Mouse (Mus musculus) thymus, postnatal 36 days (tissue): ENCODE data around the gene Eomes.

Experiments used
- DNase-seq, 2 experiments: peaks; one replicate each; pipeline ENCODE4 v3.0.0; 2022; ENCODE audit warnings: mixed read lengths in 2 of 2

The Eomes gene

DNA sequence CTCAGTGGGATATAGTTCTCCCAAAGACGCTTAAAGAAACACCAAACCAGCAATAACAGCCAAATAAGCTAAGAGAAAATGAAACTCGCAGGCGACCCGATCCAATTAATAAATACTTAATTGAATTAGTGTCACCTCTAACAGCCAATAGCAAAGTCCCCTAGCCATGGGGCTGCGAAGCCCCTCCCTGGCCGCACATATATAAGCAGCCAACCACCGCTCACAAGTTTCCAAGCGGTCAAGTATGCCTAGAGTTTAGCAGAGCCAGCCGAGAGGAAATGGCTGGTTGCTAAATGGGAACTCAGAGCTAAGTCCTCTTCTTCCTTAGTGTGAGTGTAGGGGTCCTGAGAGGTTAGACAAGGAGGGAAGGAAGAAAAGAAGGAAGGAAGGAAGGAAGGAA, at the start of gene Eomes:
Gene Eomes, plus strand, starts transcription at position 252 of the 400 bp plus-strand sequence.
- DNase-seq: no peak

DNA sequence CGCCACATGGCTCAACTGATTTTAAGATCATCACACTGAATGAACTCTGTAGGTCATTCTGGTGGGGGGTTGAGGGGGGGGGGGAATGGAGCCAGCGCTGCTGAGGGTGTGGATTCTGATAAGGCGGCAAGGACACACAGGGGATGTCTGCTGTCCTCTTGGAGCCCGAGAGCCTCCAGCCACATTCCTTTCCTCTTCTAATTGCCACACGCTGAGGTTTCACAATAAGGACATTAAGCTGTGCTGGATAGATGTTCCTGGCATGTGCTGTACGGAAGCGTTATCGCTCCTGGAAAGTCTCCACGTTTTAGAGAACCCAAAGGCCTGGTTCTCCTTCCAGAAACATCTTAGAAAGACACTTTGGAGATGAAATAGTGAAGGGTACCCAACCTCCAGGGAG, 33.2 kb upstream of the Eomes start:
- no peak for DNase-seq

DNA sequence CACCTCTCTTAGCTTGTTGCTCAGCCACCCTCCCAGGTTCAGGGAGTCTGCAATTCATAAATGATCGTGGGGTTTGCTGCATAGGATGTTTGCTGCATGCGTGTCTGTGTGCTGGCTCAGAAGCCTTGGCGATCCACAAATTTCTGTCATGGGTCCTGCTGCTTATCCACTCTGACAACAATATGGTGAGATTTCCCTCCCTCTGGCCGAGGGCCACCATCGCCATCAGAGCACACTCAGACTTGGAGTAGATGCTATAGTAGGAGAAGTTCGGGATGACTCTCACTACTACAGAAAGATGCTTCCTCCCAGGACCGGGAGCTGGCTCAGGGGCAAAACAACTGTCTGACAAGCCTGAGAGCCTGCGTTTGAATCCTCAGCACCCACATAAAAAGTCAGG, 28.7 kb upstream of the Eomes start:
- no peak for DNase-seq

DNA sequence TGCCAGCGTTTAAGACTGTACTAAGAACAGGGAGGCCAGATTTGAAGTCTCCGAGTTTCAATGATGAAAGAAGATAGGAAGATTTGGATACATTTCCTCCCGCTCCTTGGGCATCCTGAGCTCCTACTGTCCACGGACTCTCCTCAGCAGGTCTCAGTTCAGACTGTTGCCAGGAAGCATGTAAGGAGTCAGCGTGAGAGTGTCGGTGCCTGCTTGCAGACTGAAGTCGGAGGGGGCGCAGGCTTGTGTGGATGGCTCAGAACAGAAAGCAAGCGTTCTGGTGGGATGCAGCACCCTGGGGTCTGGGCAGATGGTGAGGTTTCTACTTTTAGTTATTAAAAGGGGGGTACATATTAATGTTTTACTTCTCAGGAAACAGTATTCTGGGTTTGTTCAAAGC, 24.6 kb upstream of the Eomes start:
- no peak for DNase-seq

DNA sequence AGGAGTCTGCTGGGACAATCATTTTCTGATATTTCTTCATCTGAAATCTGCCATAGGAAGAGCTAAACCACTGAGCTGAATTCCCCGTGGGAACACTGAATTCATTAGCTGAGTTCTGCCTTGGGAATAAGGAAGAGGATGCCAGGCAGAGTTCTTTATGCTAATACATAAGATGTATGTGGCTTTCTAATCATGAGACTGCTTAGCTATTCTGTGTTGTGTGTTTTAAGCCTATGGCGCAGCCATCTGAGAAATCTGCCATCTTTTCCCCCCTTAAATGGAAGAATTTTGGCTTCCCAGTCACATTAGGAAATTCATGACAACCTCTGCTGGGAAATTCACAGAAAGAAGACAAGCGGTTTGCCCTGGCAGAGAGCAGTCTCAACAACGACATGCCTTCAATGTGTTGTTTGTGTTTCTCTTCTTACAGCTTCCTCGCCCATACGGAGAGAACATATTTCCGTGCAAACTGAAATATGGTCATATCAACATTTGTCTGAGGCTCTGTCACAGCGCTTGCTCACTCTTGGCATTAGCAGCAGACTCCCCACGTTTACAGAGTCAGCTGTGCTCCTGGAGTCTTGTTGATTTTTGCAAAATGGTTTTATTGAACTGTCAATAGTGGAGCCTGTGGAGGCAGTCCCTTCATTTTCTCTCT, 22.7 kb upstream of the Eomes start:
- no peak for DNase-seq

DNA sequence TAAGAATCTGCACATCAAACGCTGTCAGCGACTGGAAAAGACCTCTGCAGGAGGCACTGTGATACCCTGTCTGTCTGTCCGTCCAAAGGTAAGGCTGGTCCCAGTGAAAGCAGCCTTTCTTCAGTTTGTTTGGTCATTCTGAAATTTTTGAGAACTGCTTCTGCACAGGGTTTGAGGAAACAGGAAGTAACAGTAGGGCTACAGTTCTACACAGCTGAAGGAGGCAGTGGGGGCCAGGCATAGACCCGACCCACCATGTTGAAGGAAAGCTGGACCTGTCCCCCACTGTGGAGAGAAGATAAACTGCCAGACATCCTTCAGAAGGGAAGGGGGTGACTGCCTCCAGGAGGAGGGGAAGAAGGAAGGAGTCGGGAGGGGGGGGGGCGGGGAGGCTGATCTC, 21.6 kb upstream of the Eomes start:
- DNase-seq: no peak

DNA sequence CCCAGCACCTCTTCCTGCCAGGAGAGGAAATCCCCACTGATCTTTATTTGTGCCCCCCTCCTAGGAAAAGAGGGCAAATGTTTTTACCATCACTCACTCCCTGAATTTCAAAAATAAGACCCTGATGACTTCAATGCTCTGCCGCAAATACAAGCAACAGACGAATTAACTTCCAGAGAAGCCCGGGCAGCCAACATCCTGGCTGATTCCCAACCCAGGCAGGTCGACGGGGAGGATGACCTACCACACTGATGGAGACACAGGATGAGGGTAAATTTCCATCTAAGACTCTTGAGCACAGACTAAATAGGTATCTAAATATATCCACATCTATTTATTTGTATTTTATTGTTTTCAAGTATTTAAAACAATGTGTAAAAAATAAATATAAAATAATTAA, 20.0 kb upstream of the Eomes start:
- DNase-seq: no peak

DNA sequence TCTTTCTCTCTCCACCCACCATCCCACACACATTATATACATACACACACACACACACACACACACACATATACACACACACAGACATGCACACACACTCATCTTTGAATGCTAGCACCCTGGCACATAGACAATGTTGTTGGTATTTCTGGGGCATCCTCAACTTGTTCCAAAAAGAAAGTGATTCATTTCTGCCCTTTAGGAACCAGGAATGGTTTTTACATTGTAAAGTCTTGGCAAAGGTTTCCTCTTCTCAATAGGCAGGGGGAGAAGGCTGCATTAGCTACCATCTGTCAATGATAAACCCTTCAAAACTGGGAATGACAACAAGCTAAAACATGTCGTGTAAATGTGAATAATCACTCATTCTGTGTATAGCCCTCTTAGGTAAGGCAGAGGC, 14.0 kb upstream of the Eomes start:
- no peak for DNase-seq

DNA sequence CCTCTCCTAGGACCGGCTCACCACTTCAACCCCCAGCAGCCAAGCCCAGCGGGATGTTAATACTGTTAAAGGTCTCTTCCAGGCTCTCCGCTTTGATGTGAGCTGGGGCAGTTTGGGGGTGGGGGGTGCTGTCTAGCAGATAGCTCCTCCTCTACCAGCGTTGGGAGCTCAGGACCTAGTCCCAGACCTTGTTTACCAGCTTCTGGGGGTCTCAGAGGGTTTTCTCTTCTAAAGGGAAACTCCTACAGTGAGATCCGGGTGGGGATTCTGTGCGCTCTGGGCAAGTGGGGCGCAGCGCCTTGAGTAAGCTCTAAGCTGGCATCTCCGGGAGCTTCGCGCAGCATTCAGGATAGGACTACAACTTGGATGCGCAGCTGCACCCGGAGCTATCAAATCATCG, 9.7 kb upstream of the Eomes start:
- DNase-seq: no peak

DNA sequence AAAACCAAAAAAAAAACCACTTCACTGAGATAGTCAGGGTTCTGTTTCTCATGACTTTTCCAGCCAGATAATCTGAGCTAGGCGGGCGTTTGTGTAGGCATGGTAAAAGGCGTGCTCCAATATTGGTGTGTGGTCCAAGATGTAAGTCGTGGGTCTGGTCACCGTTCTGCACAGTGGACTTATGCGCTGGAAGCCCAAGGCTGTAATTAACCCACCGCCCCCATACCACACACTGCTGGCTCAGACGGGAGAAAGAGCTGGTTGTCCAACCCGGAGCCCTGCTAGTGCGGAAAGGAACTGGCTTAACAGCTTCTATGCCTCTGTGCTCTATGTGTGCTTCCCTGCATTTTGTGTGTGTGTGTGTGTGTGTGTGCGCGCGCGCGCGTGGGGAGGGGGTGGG, 8.7 kb upstream of the Eomes start:
- DNase-seq: no peak

DNA sequence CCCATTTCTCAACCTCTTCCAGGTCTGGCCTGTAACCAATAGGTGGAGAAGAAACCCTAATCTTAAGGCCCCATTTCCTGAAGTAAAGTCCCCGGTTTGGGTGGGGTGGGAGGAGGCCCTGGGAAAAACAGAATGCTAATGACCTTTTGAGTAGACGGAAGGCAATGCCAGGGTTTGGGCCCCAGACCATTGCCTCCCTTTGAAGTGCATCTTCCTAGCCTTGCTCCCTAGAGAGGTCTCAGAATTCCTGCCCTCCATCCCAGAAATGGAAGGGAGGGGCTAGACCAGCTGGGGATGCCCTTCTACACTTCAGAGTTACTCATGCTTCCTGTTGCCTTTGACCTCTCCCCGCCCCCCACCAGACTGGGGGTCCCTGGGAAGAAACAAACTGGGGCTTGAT, 6.7 kb upstream of the Eomes start:
- no peak for DNase-seq

DNA sequence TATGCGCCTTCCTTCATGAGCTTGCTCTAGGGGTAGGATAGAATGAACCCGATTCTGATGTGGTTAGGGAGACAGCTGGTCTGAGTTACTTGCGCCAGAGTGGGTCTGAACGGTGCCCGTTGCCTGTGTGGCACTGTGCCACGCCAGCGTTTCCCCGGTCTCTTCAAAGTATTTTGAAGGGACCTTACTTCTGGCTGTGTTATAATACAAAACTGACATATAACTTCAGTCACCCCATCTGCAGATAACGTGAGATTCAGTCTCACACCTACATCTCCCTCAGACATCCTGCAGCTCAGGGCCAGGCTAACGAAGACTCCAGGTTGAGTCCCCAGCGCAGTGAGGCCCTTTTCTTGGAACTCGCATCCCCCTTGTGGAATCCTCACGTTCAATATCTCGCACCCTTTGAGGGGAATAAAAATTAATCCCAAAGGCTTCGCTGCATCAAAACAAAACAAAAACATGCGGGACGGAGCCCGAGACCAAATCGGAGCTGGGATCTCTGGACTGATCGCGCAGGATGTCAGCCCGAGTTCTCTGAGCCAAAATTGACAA, 1.7 kb upstream of the Eomes start:
- no peak for DNase-seq

DNA sequence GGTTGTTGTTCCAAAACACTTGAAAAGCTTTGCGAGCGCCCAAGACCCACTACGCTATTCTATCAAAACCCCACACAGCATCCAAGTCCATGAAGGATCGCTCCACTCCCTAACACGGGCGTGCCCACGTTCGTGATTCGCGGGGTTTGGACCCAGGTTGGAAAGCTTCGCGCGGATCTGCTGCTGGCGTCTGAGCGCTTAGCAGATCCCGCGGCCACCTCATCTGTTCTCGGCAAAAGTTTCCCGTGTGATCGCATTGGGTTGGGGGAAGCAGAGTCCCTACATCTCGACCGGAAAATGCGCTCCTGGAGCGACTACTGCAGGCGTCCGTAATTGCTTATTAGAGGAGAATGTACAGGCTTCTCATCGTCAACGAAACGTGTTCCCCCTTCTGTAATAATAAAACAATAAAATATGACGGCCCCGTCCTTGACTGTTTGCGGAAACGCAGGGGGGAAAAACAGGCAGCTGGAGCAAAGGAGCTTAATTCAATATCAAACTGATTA, 1.2 kb upstream of the Eomes start:
- no peak for DNase-seq

DNA sequence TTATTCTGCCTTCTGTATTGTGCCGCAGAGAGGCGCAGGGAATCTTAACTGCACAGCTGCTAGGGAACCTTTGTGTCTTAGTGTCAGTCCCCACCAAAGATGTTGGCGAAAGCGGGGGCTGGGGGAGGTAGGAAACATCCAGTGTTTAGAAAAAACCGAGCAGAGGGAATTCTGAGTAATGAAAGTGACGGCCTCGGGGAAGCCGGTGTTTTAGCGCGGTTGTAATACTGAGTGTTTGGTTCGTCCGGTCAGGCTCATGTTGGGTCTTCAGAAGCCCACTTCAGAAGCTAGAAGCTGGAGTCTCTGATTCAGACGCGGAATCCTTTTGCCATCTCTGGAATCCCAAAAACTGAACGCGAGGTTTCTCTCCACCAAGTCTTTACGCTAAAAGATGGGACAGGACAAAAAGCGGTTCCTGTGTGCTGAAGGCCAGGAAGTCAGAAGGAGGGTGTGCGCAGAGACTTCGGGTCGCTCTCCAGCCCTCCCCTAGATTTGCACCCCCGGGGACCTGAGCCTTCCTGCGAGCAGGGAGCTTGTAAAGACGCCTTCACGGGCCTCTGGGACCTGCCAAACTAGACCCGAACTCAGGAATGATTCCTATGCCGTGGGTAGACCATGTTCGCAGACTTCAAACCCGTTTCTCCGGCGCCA, 606 bp upstream of the Eomes start:
- no peak for DNase-seq

DNA sequence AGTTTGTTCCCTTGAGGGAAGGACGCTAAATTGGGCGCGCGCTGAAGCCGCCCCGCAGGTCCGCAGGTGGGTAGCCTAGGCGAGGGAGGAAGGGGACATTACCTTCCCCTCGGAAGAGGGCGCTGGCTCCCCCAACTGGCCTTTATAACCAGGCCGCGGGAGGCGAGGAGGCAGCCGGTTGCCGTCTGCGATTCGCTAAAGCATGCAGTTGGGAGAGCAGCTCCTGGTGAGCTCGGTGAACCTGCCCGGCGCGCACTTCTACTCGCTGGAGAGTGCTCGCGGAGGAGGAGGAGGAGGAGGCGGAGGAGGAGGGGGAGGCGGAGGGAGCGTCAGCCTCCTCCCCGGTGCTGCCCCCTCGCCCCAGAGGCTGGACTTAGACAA, 436 bp downstream of the Eomes start:
- peak; percentile 38 to 50 for DNase-seq

DNA sequence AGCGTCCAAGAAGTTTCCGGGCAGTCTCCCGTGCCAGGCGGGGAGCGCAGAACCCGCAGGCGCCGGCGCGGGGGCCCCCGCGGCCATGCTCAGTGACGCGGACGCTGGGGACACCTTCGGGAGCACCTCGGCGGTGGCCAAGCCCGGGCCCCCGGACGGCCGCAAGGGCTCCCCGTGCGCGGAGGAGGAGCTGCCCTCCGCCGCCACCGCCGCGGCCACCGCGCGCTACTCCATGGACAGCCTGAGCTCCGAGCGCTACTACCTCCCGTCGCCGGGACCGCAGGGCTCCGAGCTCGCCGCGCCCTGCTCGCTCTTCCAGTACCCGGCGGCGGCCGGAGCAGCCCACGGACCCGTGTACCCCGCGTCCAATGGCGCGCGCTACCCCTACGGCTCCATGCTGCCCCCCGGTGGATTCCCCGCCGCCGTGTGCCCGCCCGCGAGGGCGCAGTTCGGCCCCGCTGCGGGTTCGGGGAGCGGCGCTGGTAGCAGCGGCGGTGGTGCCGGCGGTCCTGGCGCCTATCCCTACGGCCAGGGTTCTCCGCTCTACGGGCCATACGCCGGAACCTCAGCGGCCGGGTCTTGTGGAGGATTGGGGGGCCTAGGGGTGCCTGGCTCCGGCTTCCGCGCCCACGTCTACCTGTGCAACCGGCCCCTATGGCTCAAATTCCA, 961 bp downstream of the Eomes start:
- peak; percentile 51 to 56 for DNase-seq

DNA sequence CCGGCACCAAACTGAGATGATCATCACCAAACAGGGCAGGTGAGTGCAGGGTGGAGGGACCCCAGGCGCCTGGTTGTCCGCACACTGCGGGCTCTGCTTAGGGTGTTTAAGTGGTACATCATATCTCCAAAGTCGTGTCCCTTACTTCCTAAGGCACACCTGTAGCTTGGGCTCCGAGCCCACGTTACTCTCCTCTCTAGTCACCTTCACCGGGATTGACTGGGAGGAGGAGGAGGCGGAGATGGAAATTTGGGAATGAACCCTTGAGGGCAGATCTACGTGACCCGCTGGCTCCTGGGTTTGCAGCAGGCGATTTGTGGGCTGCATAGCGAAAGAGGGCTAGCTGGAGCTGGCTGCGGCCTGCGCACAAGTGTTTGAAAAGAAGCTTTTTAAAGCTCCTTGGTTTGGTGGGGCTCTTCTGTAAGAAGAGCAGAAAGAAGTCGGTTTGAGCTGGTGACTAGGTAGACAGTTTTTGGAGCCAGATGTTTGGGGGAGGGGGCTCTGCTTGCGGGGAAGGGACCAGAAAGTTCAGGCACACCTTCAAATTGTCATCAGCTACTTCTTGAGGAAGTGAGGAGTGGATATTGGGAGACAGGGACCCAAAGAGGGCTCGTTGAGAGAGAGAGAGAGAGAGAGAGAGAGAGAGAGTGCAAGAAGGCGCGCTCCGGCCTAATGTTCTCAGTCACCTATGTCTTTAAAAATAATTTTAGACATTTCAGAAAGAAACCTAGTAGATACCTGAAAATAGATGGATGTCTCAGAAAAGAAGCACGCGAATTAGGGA, 1.7 kb downstream of the Eomes start:
- DNase-seq: no peak

DNA sequence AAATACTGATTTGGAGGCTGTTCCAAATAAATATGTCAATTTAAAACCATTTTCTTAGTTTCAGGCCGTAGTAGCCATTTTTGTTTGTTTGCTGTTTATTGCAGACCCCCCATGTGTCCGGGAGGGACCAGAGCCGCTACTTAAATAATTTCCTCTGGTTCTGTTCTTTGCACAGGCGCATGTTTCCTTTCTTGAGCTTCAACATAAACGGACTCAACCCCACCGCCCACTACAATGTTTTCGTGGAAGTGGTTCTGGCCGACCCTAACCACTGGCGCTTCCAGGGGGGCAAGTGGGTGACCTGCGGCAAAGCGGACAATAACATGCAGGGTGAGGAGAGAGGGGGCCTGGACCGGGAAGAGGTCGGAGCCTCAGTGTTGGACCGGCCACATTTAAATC, 2.3 kb downstream of the Eomes start:
- DNase-seq: no peak

DNA sequence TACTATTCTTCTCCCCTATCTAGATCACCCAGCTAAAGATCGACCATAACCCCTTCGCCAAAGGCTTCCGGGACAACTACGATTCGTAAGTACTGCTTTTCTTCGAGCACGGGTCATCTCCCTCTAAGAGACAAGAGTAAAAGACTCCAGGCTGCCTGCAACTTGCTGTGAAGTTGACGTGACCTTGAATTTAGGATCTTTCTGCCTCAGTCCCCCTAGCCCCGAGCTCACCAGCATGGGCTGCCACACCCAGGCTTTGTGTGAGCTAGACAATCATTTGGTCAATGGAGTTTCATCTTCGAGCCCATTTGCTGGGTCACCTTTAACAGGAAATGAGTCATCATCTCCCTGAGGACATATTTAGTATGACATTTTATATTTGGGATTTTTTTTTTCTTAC, 4.2 kb downstream of the Eomes start:
- DNase-seq: no peak

DNA sequence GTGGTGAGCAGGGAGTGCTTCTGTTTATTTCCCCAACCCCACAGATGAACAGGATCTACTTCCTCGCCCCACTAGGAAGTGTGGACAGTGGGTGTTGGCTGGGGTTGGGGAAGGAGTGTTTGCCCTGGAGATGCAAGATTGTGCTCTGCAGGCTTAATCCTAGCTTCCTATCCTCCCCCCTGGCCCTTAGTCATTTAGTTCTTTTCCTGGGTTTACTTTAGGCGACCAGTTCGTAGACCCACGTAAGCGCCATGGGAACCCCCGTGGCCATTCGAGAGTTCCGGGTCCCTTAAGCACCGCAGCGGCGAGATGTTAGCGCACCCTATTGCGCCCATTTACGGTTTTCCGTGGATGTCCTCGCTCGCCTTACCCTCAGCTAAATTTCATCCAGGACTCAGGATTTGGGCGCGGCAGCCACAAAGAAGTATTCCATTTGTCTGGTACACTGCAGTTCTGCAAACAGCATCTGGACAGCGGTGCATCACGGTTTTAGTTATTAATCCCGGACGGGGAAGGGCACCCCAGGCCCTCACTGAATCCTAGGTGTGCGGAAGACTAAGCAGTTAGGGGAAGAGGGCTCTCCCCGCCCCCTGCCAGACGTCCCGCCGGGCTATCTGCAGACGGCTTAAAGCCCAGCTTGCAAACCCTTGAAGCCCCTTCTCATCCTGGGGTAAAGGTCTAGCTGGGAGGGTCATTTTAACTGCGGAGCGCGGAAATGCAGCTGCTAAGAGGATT, 8.5 kb downstream of the Eomes start:
- DNase-seq: no peak

DNA sequence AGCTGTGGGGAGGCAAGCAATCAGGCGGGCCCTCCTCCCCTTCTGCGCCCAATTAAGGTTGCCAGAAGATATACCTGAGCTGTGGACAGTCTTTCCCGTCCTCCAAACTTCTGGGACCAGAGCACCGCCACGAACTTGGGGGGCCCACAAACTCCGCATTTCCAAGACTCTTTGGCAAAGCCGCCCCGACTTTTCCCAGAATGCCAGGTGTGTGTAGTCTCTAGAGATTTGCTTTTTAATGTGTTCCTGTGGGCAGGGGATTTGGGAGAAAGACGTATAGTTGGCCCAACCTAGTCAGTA, 9.0 kb downstream of the Eomes start:
- DNase-seq: no peak

DNA sequence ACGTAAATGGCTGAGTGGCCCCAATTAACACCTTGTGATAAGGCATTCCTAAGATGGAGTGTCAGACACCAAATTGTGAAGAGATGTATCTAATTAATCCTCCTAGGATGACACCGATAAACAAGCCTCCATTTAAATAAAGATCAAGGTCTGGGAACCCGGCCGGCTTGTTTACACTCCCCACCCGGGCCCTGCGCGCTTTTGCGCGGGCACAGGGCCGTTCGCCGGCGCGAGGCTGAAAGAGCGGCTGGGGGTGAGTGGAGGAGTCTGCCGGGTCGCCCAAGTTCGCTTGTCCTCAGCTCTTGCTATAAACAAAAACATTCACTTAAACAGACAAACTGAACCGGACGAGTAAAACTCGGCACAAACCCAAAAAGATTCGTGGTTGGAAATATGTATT, 9.6 kb downstream of the Eomes start:
- no peak for DNase-seq
